Mouse (Mus musculus): ENCODE measurements around the gene Naglu.

Gene Naglu

GRCm38 (mm10) chr11:101057860-101058259 lies 12.0 kb upstream of the Naglu start:
- peak; percentile 96 for DNase-seq

GRCm38 (mm10) chr11:101058726-101059125 lies 11.1 kb upstream of the Naglu start:
- no peak for DNase-seq

GRCm38 (mm10) chr11:101059473-101059872 lies 10.3 kb upstream of the Naglu start:
- no peak for DNase-seq

GRCm38 (mm10) chr11:101060126-101060525 lies 9.7 kb upstream of the Naglu start:
- peak; percentile 79 for DNase-seq

GRCm38 (mm10) chr11:101061049-101061448 lies 8.8 kb upstream of the Naglu start:
- DNase-seq: no peak

GRCm38 (mm10) chr11:101062165-101062884 lies 7.5 kb upstream of the Naglu start:
- peak; percentile 63 for DNase-seq

GRCm38 (mm10) chr11:101062971-101063675 lies 6.7 kb upstream of the Naglu start:
- no peak for DNase-seq

- peak; percentile 79 for DNase-seq
Measured at GRCm38 (mm10) chr11:101063676-101064327, 6.0 kb upstream of the Naglu start.

GRCm38 (mm10) chr11:101064462-101064861 lies 5.3 kb upstream of the Naglu start:
- no peak for DNase-seq

- no peak for DNase-seq
Measured at GRCm38 (mm10) chr11:101065002-101065401, 4.8 kb upstream of the Naglu start.

- DNase-seq: peak; percentile 89
Measured at GRCm38 (mm10) chr11:101066549-101067412, 3.0 kb upstream of the Naglu start.

- DNase-seq: no peak
Measured at GRCm38 (mm10) chr11:101070189-101070527, 346 bp downstream of the Naglu start.

- DNase-seq: no peak
Measured at GRCm38 (mm10) chr11:101070987-101071386, 1.2 kb downstream of the Naglu start.

- DNase-seq: no peak
Measured at GRCm38 (mm10) chr11:101071810-101072428, 2.1 kb downstream of the Naglu start.

GRCm38 (mm10) chr11:101078121-101078520 lies 8.3 kb downstream of the Naglu start, which contains the start of gene Hsd17b1:
Gene Hsd17b1, plus strand, starts transcription at chr11:101078411.
- DNase-seq: no peak

- no peak for DNase-seq
Measured at GRCm38 (mm10) chr11:101079746-101080145, 9.9 kb downstream of the Naglu start.

GRCm38 (mm10) chr11:101080421-101080820 lies 10.6 kb downstream of the Naglu start:
- no peak for DNase-seq

- DNase-seq: no peak
Measured at GRCm38 (mm10) chr11:101081659-101082058, 11.8 kb downstream of the Naglu start.

GRCm38 (mm10) chr11:101082208-101083082 lies 12.6 kb downstream of the Naglu start, which contains the start of gene Coasy:
Gene Coasy, plus strand, starts transcription at chr11:101082565.
- peak; percentile 85 for DNase-seq

- DNase-seq: no peak
Measured at GRCm38 (mm10) chr11:101083083-101083697, 13.4 kb downstream of the Naglu start.

- no peak for DNase-seq
Measured at GRCm38 (mm10) chr11:101084246-101084645, 14.4 kb downstream of the Naglu start.

Data from lung, postnatal 14 days (tissue).